Mouse (Mus musculus): ENCODE measurements around the gene Scamp3. TPM values are rescaled to one million over a fixed set of nuclear protein-coding genes. Genes with fewer than 3 reads are reported as not detected.
"Not testable (repeated sequence)": the region's sequence is repeated elsewhere in the genome, so short reads cannot be mapped to it uniquely, and the experiment has no call there.

The Scamp3 gene
- polyA plus RNA-seq, 1 experiment from 2014 or later: 104 TPM

GRCm38 (mm10) chr3:89159211-89159610 is 18.1 kb upstream of the Scamp3 start:
- H3K9ac ChIP-seq (replicated peaks; ENCODE audit: low read length): peak overlapping the region; percentile 74
- peak; percentile 31; the same call in 1 of the 2 replicates for ATAC-seq (ENCODE audit: low FRiP score, low TSS enrichment)
- WGBS: 2% methylated on average over 13 of the region's 13 CpGs

GRCm38 (mm10) chr3:89159616-89160344 is 17.5 kb upstream of the Scamp3 start, which contains the start of gene Hcn3:
TSS of gene Hcn3 (minus strand) at chr3:89160196.
- Histone ChIP-seq H3K36me3 (ENCODE audit: control insufficient read depth, insufficient read depth, low read length) (no peaks in the 10 kb centered on the region), H3K27me3 (ENCODE audit: control insufficient read depth, insufficient read depth, low read length) (no peaks in the 10 kb centered on the region), H3K9ac (replicated peaks; ENCODE audit: low read length) (peak within 1 kb of the TSS; percentile 74), H3K4me1 (ENCODE audit: control insufficient read depth, insufficient read depth, low read length) (peaks cover 20% of the 10 kb centered on the region), H3K27ac (replicated peaks; ENCODE audit: low read depth, low read length) (peak within 1 kb of the TSS; percentile 71), H3K4me3 (replicated peaks; ENCODE audit: low read depth, low read length) (peak within 1 kb of the TSS; percentile 81), H3K4me2 (ENCODE audit: low read length) (peak within 1 kb of the TSS; percentile 89), H3K9me3 (ENCODE audit: control insufficient read depth, low read length) (no peaks in the 10 kb centered on the region)
- ATAC-seq (ENCODE audit: low FRiP score, low TSS enrichment) (peak; percentile 87), DNase-seq (peak; percentile 93)
- WGBS: under 1% methylated on average over 61 of the region's 66 CpGs

More at GRCm38 (mm10) chr3:89159211-89159610, 18.1 kb upstream of the Scamp3 start:
- Histone ChIP-seq H3K4me2 (ENCODE audit: low read length) (peak overlapping the region; percentile 89), H3K27me3 (ENCODE audit: control insufficient read depth, insufficient read depth, low read length) (no peaks in the 10 kb centered on the region), H3K4me3 (replicated peaks; ENCODE audit: low read depth, low read length) (peak overlapping the region; percentile 81), H3K36me3 (ENCODE audit: control insufficient read depth, insufficient read depth, low read length) (no peaks in the 10 kb centered on the region), H3K4me1 (ENCODE audit: control insufficient read depth, insufficient read depth, low read length) (peaks cover 20% of the 10 kb centered on the region), H3K27ac (replicated peaks; ENCODE audit: low read depth, low read length) (0 out of 2 replicates have a peak overlapping the region, but pooled peaks have one; percentile 50), H3K9me3 (ENCODE audit: control insufficient read depth, low read length) (no peaks in the 10 kb centered on the region)
- no peak for DNase-seq

GRCm38 (mm10) chr3:89161207-89161606 is 16.1 kb upstream of the Scamp3 start:
- not testable (repeated sequence) for H3K36me3 ChIP-seq (ENCODE audit: control insufficient read depth, insufficient read depth, low read length); DNase-seq; H3K9ac ChIP-seq (replicated peaks; ENCODE audit: low read length); H3K4me2 ChIP-seq (ENCODE audit: low read length); H3K27ac ChIP-seq (replicated peaks; ENCODE audit: low read depth, low read length); H3K27me3 ChIP-seq (ENCODE audit: control insufficient read depth, insufficient read depth, low read length); H3K4me3 ChIP-seq (replicated peaks; ENCODE audit: low read depth, low read length); ATAC-seq (ENCODE audit: low FRiP score, low TSS enrichment); H3K9me3 ChIP-seq (ENCODE audit: control insufficient read depth, low read length)
- H3K4me1 ChIP-seq (ENCODE audit: control insufficient read depth, insufficient read depth, low read length): peaks cover 30% of the 10 kb centered on the region

- H3K9ac ChIP-seq (replicated peaks; ENCODE audit: low read length): no peak overlapping the region
- no peak overlapping the region for H3K4me2 ChIP-seq (ENCODE audit: low read length)
- ATAC-seq (ENCODE audit: low FRiP score, low TSS enrichment) (no peak), DNase-seq (no peak)
- H3K27me3 ChIP-seq (ENCODE audit: control insufficient read depth, insufficient read depth, low read length): no peaks in the 10 kb centered on the region
- H3K9me3 ChIP-seq (ENCODE audit: control insufficient read depth, low read length): no peaks in the 10 kb centered on the region
- 84% methylated on average over 4 of the region's 4 CpGs for WGBS
- peaks cover 5% of the 10 kb centered on the region; the same call in 1 of the 2 replicates for H3K36me3 ChIP-seq (ENCODE audit: control insufficient read depth, insufficient read depth, low read length)
- H3K4me3 ChIP-seq (replicated peaks; ENCODE audit: low read depth, low read length): no peak overlapping the region
- H3K27ac ChIP-seq (replicated peaks; ENCODE audit: low read depth, low read length): no peak overlapping the region
- H3K4me1 ChIP-seq (ENCODE audit: control insufficient read depth, insufficient read depth, low read length): peaks cover 30% of the 10 kb centered on the region
These were observed 15.5 kb upstream of the Scamp3 start for GRCm38 (mm10) chr3:89161786-89162185.

- Histone ChIP-seq H3K27ac (replicated peaks; ENCODE audit: low read depth, low read length) (no peak overlapping the region), H3K9me3 (ENCODE audit: control insufficient read depth, low read length) (no peaks in the 10 kb centered on the region), H3K4me1 (ENCODE audit: control insufficient read depth, insufficient read depth, low read length) (peaks cover 23% of the 10 kb centered on the region), H3K36me3 (ENCODE audit: control insufficient read depth, insufficient read depth, low read length) (peaks cover 17% of the 10 kb centered on the region), H3K9ac (replicated peaks; ENCODE audit: low read length) (no peak overlapping the region), H3K27me3 (ENCODE audit: control insufficient read depth, insufficient read depth, low read length) (no peaks in the 10 kb centered on the region), H3K4me2 (ENCODE audit: low read length) (no peak overlapping the region), H3K4me3 (replicated peaks; ENCODE audit: low read depth, low read length) (no peak overlapping the region)
- DNase-seq: no peak
- ATAC-seq (ENCODE audit: low FRiP score, low TSS enrichment): no peak
- WGBS: 95% methylated on average over 1 of the region's 1 CpGs
These were observed 14.2 kb upstream of the Scamp3 start for GRCm38 (mm10) chr3:89163123-89163522.

- 77% methylated on average over 5 of the region's 5 CpGs for WGBS
- ATAC-seq (ENCODE audit: low FRiP score, low TSS enrichment) (no peak), DNase-seq (no peak)
- Histone ChIP-seq H3K4me3 (replicated peaks; ENCODE audit: low read depth, low read length) (peak overlapping the region; percentile 82), H3K9ac (replicated peaks; ENCODE audit: low read length) (peak overlapping the region; percentile 92; the same call in 1 of the 2 replicates), H3K27ac (replicated peaks; ENCODE audit: low read depth, low read length) (peak overlapping the region; percentile 92; the same call in 1 of the 2 replicates), H3K4me2 (ENCODE audit: low read length) (peak overlapping the region; percentile 82), H3K27me3 (ENCODE audit: control insufficient read depth, insufficient read depth, low read length) (no peaks in the 10 kb centered on the region), H3K36me3 (ENCODE audit: control insufficient read depth, insufficient read depth, low read length) (peaks cover 23% of the 10 kb centered on the region), H3K9me3 (ENCODE audit: control insufficient read depth, low read length) (no peaks in the 10 kb centered on the region), H3K4me1 (ENCODE audit: control insufficient read depth, insufficient read depth, low read length) (peaks cover 17% of the 10 kb centered on the region)
These were observed 13.5 kb upstream of the Scamp3 start for GRCm38 (mm10) chr3:89163643-89164245.

GRCm38 (mm10) chr3:89164506-89165267 is 12.6 kb upstream of the Scamp3 start, which contains the start of gene Clk2:
TSS of gene Clk2 (plus strand) at chr3:89164795.
- H3K4me1 ChIP-seq (ENCODE audit: control insufficient read depth, insufficient read depth, low read length): peaks cover 12% of the 10 kb centered on the region
- peak within 1 kb of the TSS; percentile 82 for H3K4me3 ChIP-seq (replicated peaks; ENCODE audit: low read depth, low read length)
- under 1% methylated on average over 77 of the region's 79 CpGs for WGBS
- H3K36me3 ChIP-seq (ENCODE audit: control insufficient read depth, insufficient read depth, low read length): peaks cover 33% of the 10 kb centered on the region
- H3K9ac ChIP-seq (replicated peaks; ENCODE audit: low read length): peak within 1 kb of the TSS; percentile 92
- DNase-seq: peak; percentile 97
- H3K9me3 ChIP-seq (ENCODE audit: control insufficient read depth, low read length): no peaks in the 10 kb centered on the region
- H3K27ac ChIP-seq (replicated peaks; ENCODE audit: low read depth, low read length): peak within 1 kb of the TSS; percentile 92
- H3K27me3 ChIP-seq (ENCODE audit: control insufficient read depth, insufficient read depth, low read length): no peaks in the 10 kb centered on the region
- peak within 1 kb of the TSS; percentile 82 for H3K4me2 ChIP-seq (ENCODE audit: low read length)
- ATAC-seq (ENCODE audit: low FRiP score, low TSS enrichment): peak; percentile 93

- Histone ChIP-seq H3K4me1 (ENCODE audit: control insufficient read depth, insufficient read depth, low read length) (peaks cover 12% of the 10 kb centered on the region), H3K27ac (replicated peaks; ENCODE audit: low read depth, low read length) (peak overlapping the region; percentile 92), H3K36me3 (ENCODE audit: control insufficient read depth, insufficient read depth, low read length) (peaks cover 40% of the 10 kb centered on the region), H3K9ac (replicated peaks; ENCODE audit: low read length) (peak overlapping the region; percentile 92), H3K4me3 (replicated peaks; ENCODE audit: low read depth, low read length) (peak overlapping the region; percentile 82), H3K4me2 (ENCODE audit: low read length) (peak overlapping the region; percentile 82), H3K9me3 (ENCODE audit: control insufficient read depth, low read length) (no peaks in the 10 kb centered on the region), H3K27me3 (ENCODE audit: control insufficient read depth, insufficient read depth, low read length) (no peaks in the 10 kb centered on the region)
- DNase-seq (no peak), ATAC-seq (ENCODE audit: low FRiP score, low TSS enrichment) (no peak)
- 23% methylated on average over 12 of the region's 12 CpGs for WGBS
These were observed 11.9 kb upstream of the Scamp3 start for GRCm38 (mm10) chr3:89165268-89165870.
